Mouse (Mus musculus) cerebellum, adult 8-10 months (tissue): Measurements from ENCODE around the gene Enpp6.
"Not testable (repeated sequence)": the region's sequence is repeated elsewhere in the genome, so short reads cannot be mapped to it uniquely, and the experiment has no call there.

Source experiments
- DNase-seq: peaks from one replicate; pipeline ENCODE4 v3.0.0; 2022

Gene Enpp6

GRCm38 (mm10) chr8:47005676-47006075 is 19.0 kb downstream of the Enpp6 start:
- DNase-seq, result no peak

- no peak for DNase-seq
These were observed 20.1 kb downstream of the Enpp6 start for GRCm38 (mm10) chr8:47006785-47007184.

GRCm38 (mm10) chr8:47008220-47008773 is 21.6 kb downstream of the Enpp6 start:
- no peak for DNase-seq

DNA sequence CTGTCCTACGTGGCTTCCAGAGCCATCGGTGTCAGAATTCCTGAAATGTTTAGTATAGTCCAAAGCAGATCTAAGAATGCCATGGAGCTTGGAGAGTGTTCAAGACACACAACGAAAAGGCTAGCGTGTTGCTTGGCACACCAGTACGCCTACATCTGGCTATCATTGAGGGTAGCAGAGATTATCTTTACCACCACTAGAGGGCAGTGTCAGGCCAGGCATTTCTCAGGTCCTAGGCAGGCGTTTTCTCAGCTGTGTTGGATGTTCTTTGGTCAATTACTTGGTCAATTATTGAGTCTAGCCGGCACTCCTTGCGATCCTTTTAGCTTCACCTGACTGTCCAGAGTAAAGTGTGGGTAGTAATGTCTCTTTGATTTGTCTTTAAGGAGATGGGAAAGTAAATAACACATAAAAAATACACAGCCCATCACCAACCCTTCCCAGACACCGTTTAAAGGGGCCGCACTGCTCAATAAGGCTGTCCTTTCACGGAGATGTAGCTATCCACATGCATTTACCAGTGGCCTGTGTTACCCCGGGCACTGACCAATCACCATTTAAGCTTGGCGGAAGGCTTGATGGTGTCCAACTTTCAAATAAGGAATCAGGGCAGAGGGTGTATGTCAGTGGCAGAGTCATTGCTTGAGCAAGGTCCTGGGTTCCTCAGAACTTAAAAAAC is 29.7 kb downstream of the Enpp6 start:
- peak; percentile 73 for DNase-seq

GRCm38 (mm10) chr8:47021135-47021555 is 34.5 kb downstream of the Enpp6 start:
- DNase-seq, result no peak

DNA sequence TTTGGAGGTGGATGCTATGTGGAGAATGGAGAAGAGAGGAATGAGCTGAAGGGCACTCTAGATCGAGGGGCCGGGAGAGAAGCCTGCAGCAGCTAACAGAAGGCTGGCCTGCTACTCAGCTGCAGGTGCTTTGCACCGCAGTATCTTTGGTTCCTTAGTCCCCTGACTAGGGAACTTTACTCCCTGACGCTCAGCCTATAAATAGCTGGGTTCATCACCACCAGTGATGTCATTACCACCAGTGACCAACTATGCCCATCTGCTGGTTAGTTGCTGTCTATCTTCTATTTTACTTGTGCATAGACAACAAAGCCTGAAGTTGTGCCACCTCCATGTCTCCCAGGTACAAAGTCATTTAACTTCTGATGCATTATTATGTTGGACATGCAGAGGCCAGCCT is 37.9 kb downstream of the Enpp6 start:
- no peak for DNase-seq

- no peak for DNase-seq
These were observed 40.3 kb downstream of the Enpp6 start for GRCm38 (mm10) chr8:47026841-47027490.

DNA sequence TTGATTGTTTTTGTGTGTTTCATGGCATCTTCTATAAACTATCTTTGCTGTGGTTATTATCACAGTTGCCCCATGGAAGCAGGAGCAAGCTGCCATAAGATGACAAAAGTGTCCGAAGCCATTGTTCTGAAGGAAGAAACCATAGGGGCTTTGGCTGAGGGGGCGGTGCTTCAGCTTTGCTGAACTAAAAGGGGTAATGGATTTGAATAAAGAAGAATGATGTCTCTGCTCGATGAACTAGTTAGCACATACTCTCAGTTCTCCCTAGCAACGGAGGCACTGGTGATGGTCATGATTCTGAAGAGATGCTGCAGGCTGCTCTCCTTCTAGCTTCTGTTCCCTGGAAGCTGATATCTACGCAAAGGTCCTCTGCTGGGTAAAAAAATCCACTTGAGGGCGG is 41.8 kb downstream of the Enpp6 start:
- no peak for DNase-seq

DNA sequence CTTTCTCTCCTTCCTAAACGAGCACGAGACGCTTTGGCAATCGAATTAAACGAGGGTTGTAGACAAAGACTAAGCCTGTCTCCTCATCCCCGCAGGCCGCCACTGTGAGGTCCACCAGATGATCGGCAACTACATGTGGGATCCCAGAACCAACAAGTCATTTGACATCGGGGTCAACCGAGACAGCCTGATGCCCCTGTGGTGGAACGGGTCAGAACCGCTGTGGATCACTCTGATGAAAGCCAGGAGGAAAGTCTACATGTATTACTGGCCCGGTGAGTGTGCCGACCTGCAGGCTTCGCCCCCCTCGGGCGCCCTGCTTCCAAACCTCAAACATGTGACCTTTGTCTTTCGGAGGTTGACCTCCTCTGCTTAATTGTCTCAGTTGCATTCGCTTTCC is 43.6 kb downstream of the Enpp6 start:
- DNase-seq, result no peak

- no peak for DNase-seq
These were observed 45.4 kb downstream of the Enpp6 start for GRCm38 (mm10) chr8:47032081-47032480.

- no peak for DNase-seq
These were observed 47.3 kb downstream of the Enpp6 start for GRCm38 (mm10) chr8:47033976-47034375.

DNA sequence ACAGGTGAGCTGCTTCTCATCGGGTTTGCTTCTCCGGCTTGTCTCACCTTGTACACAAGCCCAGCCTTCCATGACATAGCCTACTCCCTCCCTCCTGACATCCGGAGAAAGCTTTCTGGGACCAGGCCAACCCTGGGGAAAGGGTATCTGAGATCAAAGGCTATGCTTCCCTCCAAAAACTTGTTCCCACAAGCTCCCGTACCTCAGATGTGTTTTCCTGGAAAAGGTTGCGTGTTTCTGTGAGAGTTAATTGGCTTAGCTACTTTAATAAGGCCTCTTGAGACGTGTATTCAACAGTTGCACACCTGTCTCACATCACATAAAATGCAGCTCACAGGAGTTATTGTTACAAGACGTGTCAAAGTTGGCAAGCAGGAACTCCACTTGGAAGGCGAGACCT is 49.8 kb downstream of the Enpp6 start:
- no peak for DNase-seq

GRCm38 (mm10) chr8:47037405-47037804 is 50.7 kb downstream of the Enpp6 start:
- DNase-seq, result no peak

- not testable (repeated sequence) for DNase-seq
These were observed 53.5 kb downstream of the Enpp6 start for GRCm38 (mm10) chr8:47040215-47040614.

DNA sequence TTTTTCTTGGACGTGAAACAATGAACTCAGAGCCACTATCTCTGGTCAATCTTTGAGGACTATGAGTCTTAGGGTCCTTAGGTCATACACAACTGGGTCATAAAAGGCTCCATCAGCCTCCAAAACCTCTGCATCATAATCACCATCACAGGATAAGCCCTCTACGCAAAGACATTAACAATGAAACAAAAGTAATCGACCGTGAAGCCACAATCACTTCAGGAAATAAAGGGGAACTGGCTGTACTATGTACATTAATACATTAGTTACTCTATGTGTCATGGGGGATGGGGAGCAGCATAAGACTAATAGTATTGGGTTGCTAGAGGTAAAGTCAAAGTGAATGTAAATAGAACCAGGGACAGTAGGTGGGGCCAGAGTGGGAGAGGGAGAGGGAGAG is 59.7 kb downstream of the Enpp6 start:
- DNase-seq, result no peak

DNA sequence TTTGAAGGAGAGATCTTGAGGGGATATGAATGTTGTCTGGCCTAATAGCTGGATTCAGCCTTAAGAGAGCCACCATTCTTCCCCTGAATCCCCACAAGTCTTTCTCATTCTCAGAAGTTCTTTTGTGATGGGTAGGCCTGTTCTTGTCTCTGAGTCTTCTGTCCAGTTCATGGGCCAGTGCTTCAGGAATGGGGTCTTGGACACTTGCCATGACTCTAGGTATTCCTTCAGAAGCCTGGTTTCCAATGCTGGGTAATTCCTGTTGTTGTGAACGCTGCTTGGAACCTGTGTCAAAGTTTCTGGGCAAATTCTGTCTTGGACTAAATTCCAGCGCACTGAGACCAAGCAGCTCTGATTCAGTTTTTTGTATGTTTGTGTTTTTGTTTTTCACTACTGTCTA is 60.5 kb downstream of the Enpp6 start:
- no peak for DNase-seq

- DNase-seq, result no peak
These were observed 61.9 kb downstream of the Enpp6 start for GRCm38 (mm10) chr8:47048584-47048983.

DNA sequence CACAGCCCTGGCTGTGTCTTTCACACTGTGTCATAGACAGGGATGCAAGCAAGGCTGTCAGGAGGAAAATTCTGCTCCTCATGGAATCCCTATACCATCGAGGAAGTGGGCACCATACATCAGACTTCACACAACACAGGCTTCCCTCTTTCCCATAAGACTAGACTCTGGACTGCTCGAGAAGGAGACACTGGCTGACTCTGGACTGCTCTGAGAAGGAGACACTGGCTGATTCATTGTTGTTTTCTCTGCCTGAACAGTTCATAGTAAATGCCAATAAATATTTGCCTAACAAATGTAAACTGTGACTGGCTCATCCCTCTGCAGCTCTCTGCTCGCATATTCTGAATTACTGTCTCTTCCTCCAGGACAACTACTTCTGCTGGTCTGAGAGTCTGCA is 66.0 kb downstream of the Enpp6 start:
- no peak for DNase-seq

- no peak for DNase-seq
These were observed 69.4 kb downstream of the Enpp6 start for GRCm38 (mm10) chr8:47056086-47056485.

GRCm38 (mm10) chr8:47058526-47058925 is 71.8 kb downstream of the Enpp6 start:
- no peak for DNase-seq

DNA sequence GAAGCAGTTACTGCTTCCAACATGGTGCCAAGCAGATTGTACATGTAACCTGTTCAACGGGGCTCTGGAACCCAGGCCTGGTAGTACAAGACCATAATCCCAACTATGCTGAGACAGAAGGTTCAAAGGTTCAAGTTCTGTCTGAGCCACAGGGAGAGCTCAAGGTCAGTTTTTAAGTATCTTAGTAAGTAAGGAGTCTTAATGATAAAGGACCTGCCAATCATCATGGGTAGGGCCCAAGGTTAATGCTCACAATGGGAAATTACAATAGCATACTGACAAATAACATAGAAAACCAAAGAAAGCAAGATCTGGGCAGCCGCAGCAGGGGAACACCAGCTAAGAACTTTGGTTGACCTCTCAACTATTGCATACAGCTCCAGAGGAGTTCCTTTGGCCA is 72.3 kb downstream of the Enpp6 start:
- no peak for DNase-seq

- DNase-seq, result no peak
These were observed 74.5 kb downstream of the Enpp6 start for GRCm38 (mm10) chr8:47061105-47061720.

DNA sequence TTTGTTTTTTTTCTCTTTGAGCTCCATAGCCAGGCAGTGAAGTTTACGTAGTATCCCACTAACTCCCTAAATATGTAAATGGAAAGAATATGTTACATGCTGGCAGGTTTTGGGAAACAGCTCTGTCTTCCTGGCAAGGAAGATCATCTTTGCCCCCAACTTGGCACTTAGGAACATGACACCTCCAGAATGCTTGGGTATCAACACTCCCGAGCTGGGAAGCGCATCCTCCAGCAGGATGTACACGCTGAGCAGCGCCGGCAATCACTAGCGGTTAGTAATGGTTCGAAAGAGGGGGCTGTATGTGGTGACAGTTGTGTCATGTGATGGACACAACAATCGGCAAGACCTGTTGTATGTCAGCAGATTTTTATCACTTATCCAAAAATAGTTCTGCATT is 80.4 kb downstream of the Enpp6 start:
- DNase-seq, result no peak

- no peak for DNase-seq
These were observed 82.9 kb downstream of the Enpp6 start for GRCm38 (mm10) chr8:47069634-47070033.
